In genomic region chr8:108419162-108419844, GRCm38 (mm10) we compare ENCODE assay signal across 10 mouse cellular contexts.
DNase-seq lines count a peak whose midpoint lies in the region; ATAC-seq lines count a peak whose summit lies in the region.
"Had no signal": no experiment of that assay in that cellular context is flagged by ENCODE, and none has a peak within 500 bp of the region (broad histone marks: within the 10 kb centered on the region; RNA-seq: fewer than 3 reads in every experiment).

No protein-coding gene starts in this region.

- ATAC-seq in frontal cortex, adult (ENCODE audit: low TSS enrichment): peak; percentile 47; the same call in 1 of the 2 replicates

- peak; percentile 40 for DNase-seq in right cerebral cortex, adult 18-20 months
- DNase-seq in right cerebral cortex, postnatal 14 days: no peak
- DNase-seq in layer of hippocampus, postnatal 14 days (ENCODE audit: low spot score in 2 of 2): peak; percentile 17 to 45
- DNase-seq in testis, postnatal 10 days (ENCODE audit: low spot score): peak; percentile 58
- no peak for DNase-seq in lung, adult 18-20 months
- no peak for DNase-seq in kidney, postnatal 25 days
- DNase-seq in gastrocnemius, postnatal 25 days: no peak
- DNase-seq: cerebellum, adult 9-11 months; kidney, postnatal 4 days had no signal

Comparison
In these comparisons a context has a peak if more than half of its experiments do, and no peak if none do; other contexts are left out.
1. DNase-seq: peak in right cerebral cortex, adult 18-20 months (single experiment), layer of hippocampus, postnatal 14 days (2 of 2) and testis, postnatal 10 days (single experiment); none in right cerebral cortex, postnatal 14 days (single experiment), lung, adult 18-20 months (0 of 2), kidney, postnatal 25 days (0 of 2) and gastrocnemius, postnatal 25 days (single experiment).